Mouse (Mus musculus) thymus, adult 2 months (tissue): ENCODE data around the gene Olfr1269. TPM values are rescaled to one million over a fixed set of nuclear protein-coding genes. Genes with fewer than 3 reads are reported as not detected.

Experiments
- DNase-seq: peaks from one replicate; pipeline ENCODE4 v3.0.0; 2021
- H3K27ac ChIP-seq: fragments of 200-500 bp; 2 replicates; pipeline ENCODE4 v1.5.1; 2012; ENCODE audit warnings: low read length, control low read depth; ENCODE audit not compliant: control insufficient read depth, insufficient read depth
- H3K27me3 ChIP-seq: fragments of 200-500 bp; 2 replicates; pipeline ENCODE4 v1.6.1; 2012; ENCODE audit warnings: mild to moderate bottlenecking, low read length, moderate library complexity, mixed read lengths; ENCODE audit not compliant: control insufficient read depth, insufficient read depth
- H3K36me3 ChIP-seq: fragments of 200-500 bp; 2 replicates; pipeline ENCODE4 v1.6.1; 2012; ENCODE audit warnings: mild to moderate bottlenecking, low read length, moderate library complexity; ENCODE audit not compliant: control insufficient read depth, insufficient read depth
- H3K4me1 ChIP-seq: fragments of 200-500 bp; replicated peaks from 2 replicates; pipeline ENCODE4 v1.6.1; 2012; ENCODE audit warnings: low read length; ENCODE audit not compliant: control insufficient read depth, insufficient read depth
- H3K4me3 ChIP-seq: fragments of 200-500 bp; 2 replicates; pipeline ENCODE4 v1.5.1; 2012; ENCODE audit warnings: mild to moderate bottlenecking, low read length, control low read depth, moderate library complexity; ENCODE audit not compliant: control insufficient read depth, insufficient read depth
- CTCF ChIP-seq: fragments of 200-500 bp; IDR thresholded peaks from 2 replicates; pipeline ENCODE4 v1.5.1; 2012; ENCODE audit warnings: mild to moderate bottlenecking, control low read depth, low read length, moderate library complexity, borderline replicate concordance; ENCODE audit not compliant: control insufficient read depth, poor library complexity, insufficient read depth; ENCODE audit errors: extremely low read depth
- POLR2A ChIP-seq: fragments of 200-500 bp; IDR thresholded peaks from 2 replicates; pipeline ENCODE4 v1.6.1; 2012; ENCODE audit warnings: mild to moderate bottlenecking, low read length, control low read depth, moderate library complexity; ENCODE audit not compliant: control insufficient read depth, poor library complexity, insufficient read depth; ENCODE audit errors: extremely low read depth
- WGBS: fragments of 180-500 bp; shearing (Covaris S2); methylation state at CpG from one replicate; pipeline ENCODE4 v1.1.7; 2018; 5-methylcytosine and 5-hydroxymethylcytosine counted together
- polyA plus RNA-seq: library from polyadenylated mRNA; depleted of rRNA; stranded (reverse); fragments of >200 nt; gene quantifications from 2 replicates; pipeline ENCODE4 v1.2.3, GENCODE M21; 2012; rRNA removed

Gene Olfr1269
- polyA plus RNA-seq: not detected in 2 replicates

DNA sequence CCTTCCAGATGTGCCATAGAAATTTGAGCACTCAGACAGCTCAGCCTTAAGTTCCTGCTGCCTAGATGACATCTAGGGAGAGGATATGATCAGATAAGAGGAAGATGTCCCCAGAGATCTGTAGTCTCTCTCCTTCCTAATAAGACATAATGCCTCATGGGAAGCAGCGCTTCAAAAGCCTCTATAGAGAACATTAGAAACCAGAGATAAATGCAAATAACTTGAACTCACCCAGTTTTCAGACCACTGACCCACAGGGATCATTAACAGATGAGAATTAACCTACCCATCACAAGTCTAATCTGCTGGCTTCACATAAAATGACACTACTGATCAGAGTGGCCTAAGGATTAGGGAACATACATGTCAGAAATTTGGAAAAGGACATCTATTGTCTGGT, at the start of gene Olfr1269:
TSS of gene Olfr1269 (minus strand) at position 101 of the 400 bp plus-strand sequence.
- no peak for TF ChIP-seq CTCF
- no peak for TF ChIP-seq POLR2A
- Histone ChIP-seq H3K4me1 (no peaks in the 10 kb centered on the region), H3K27me3 (no peaks in the 10 kb centered on the region), H3K27ac (no peak within 1 kb of the TSS), H3K4me3 (no peak within 1 kb of the TSS), H3K36me3 (no peaks in the 10 kb centered on the region)
- no peak for DNase-seq
- WGBS: 93% methylated on average over 1 of the region's 1 CpGs

DNA sequence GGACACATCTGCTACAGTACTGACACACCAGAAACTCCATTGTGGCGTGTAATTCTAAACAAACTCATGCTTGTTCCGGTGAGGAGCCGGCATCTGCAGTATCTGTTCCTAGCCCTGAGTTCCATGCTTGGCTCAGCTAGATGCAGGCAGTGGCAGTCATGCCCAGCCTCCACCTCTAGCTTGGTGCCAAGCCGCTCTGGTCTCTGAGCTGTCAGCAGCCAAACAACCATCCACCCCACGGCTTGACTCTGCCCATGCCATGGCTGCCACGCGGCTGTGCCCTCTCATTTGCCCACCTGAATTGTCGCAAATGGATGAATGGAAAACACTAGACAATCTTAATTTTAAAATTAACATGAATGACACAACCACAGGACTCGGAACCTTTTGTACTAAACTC, 32.7 kb upstream of the Olfr1269 start:
- no peak for DNase-seq
- Histone ChIP-seq H3K4me3 (no peak overlapping the region), H3K4me1 (no peaks in the 10 kb centered on the region), H3K36me3 (no peaks in the 10 kb centered on the region), H3K27ac (no peak overlapping the region), H3K27me3 (no peaks in the 10 kb centered on the region)
- TF ChIP-seq CTCF (no peak), POLR2A (no peak)
- 92% methylated on average over 9 of the region's 9 CpGs for WGBS

- Histone ChIP-seq H3K4me3 (no peak within 1 kb of the TSS), H3K27me3 (no peaks in the 10 kb centered on the region), H3K36me3 (no peaks in the 10 kb centered on the region), H3K4me1 (no peaks in the 10 kb centered on the region), H3K27ac (no peak within 1 kb of the TSS)
- DNase-seq: no peak
- WGBS: 82% methylated on average over 3 of the region's 3 CpGs
- TF ChIP-seq POLR2A (no peak), CTCF (no peak)
These were observed 31.8 kb upstream of the Olfr1269 start, which contains the start of gene Olfr1270 for GRCm38 (mm10) chr2:90152991-90153390. Gene Olfr1270 (minus strand): TSS chr2:90153091.

DNA sequence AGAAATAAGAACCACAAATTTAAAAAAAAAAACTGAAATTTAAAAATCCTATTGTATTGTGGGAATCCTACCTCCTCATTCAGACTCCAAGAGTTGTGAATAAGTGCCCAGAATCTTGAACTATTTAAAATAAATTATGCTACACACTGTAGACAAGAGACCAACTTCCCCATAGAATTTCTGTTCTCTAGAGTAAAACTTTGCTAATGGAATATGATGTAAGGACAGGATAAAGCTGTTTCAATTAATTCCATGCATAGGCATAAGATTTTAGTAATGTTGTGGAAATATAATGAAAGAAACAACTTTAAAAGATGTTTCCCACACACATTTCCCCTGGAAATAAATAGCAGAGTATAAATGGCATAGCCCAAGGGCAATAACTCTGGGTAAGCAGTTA, 21.0 kb upstream of the Olfr1269 start, which contains the start of gene Olfr32:
TSS of gene Olfr32 (minus strand) at position 101 of the 400 bp plus-strand sequence.
- no peaks in the 10 kb centered on the region for H3K4me1 ChIP-seq
- H3K36me3 ChIP-seq: no peaks in the 10 kb centered on the region
- no peak within 1 kb of the TSS for H3K4me3 ChIP-seq
- TF ChIP-seq POLR2A (no peak), CTCF (no peak)
- no peak for DNase-seq
- no peaks in the 10 kb centered on the region for H3K27me3 ChIP-seq
- H3K27ac ChIP-seq: no peak within 1 kb of the TSS

DNA sequence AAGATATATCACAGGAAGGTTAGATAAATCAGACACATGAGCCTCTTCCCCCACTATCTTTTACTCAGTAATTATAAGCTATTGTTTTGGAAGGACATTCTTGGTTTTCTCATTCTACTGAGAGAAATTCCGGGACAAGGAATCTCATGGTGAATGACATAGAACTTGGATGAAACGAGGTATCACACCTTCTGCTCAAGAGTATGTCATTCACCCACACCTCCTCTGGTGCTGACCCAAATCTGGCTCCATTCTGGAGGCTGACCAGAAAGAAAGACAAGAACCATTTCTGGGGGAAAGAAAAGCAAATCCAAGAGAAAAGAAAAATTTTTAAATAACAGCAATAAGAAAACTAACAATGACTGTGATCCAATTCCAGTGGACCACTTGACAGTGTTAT, 51.1 kb downstream of the Olfr1269 start:
- no peak for DNase-seq
- TF ChIP-seq CTCF: no peak
- no peak for TF ChIP-seq POLR2A
- H3K27me3 ChIP-seq: no peaks in the 10 kb centered on the region
- H3K4me3 ChIP-seq: no peak overlapping the region
- no peak overlapping the region for H3K27ac ChIP-seq
- WGBS: 82% methylated on average over 2 of the region's 2 CpGs
- no peaks in the 10 kb centered on the region for H3K4me1 ChIP-seq
- H3K36me3 ChIP-seq: no peaks in the 10 kb centered on the region

Other genes starting within 250 kb of the Olfr1269 start
- gene Olfr1257, start 243.0 kb downstream of the Olfr1269 start, polyA plus RNA-seq: not detected in 2 replicates
- not detected in 2 replicates for gene Olfr1258, start 194.1 kb downstream of the Olfr1269 start, polyA plus RNA-seq
- not detected in 2 replicates for gene Olfr1259, start 172.7 kb downstream of the Olfr1269 start, polyA plus RNA-seq
- gene Olfr1260, start 147.1 kb downstream of the Olfr1269 start, polyA plus RNA-seq: not detected in 2 replicates
- not detected in 2 replicates for gene Olfr1261, start 130.2 kb downstream of the Olfr1269 start, polyA plus RNA-seq
- not detected in 2 replicates for gene Olfr1262, start 121.3 kb downstream of the Olfr1269 start, polyA plus RNA-seq
- not detected in 2 replicates for gene Olfr1263, start 109.3 kb downstream of the Olfr1269 start, polyA plus RNA-seq
- not detected in 2 replicates for gene Olfr1264, start 95.8 kb downstream of the Olfr1269 start, polyA plus RNA-seq
- gene Olfr1265, start 86.1 kb downstream of the Olfr1269 start, polyA plus RNA-seq: not detected in 2 replicates
- not detected in 2 replicates for gene Olfr140, start 57.8 kb downstream of the Olfr1269 start, polyA plus RNA-seq
- not detected in 2 replicates for gene Olfr32, start 20.9 kb upstream of the Olfr1269 start, polyA plus RNA-seq
- not detected in 2 replicates for gene Olfr1270, start 31.7 kb upstream of the Olfr1269 start, polyA plus RNA-seq
- not detected in 2 replicates for gene Olfr1506, start 103.1 kb upstream of the Olfr1269 start, polyA plus RNA-seq
- not detected in 2 replicates for gene Olfr142, start 136.2 kb upstream of the Olfr1269 start, polyA plus RNA-seq
- gene Olfr1271, start 149.6 kb upstream of the Olfr1269 start, polyA plus RNA-seq: not detected in 2 replicates
- not detected in 2 replicates for gene Olfr1272, start 171.4 kb upstream of the Olfr1269 start, polyA plus RNA-seq
- gene Gm13769, start 200.8 kb upstream of the Olfr1269 start, polyA plus RNA-seq: not detected in 2 replicates